Mouse (Mus musculus) CH12.LX (cell line): Measurements from ENCODE around the gene Ptpn11. TPM values are rescaled to one million over a fixed set of nuclear protein-coding genes. Genes with fewer than 3 reads are reported as not detected.

ENCODE experiments used
- DNase-seq: peaks from one replicate; pipeline ENCODE4 v3.0.0-alpha.2; 2013; ENCODE audit errors: extremely low read depth
- H3K27ac ChIP-seq: 2 replicates; pipeline ENCODE4 v1.5.1; 2012; ENCODE audit warnings: low read depth, mild to moderate bottlenecking, control low read depth, moderate library complexity; ENCODE audit not compliant: insufficient read depth
- H3K27me3 ChIP-seq: replicated peaks from 2 replicates; pipeline ENCODE3; 2012; ENCODE audit warnings: inconsistent platforms
- H3K36me3 ChIP-seq, 2 experiments: replicated peaks in 1 of 2; 2 replicates each; pipeline versions ENCODE3 to v1.6.1; 2012; ENCODE audit warnings: inconsistent platforms in 1 of 2, low read length in 1 of 2, mild to moderate bottlenecking in 1 of 2, mixed read lengths in 1 of 2, moderate library complexity in 1 of 2; ENCODE audit not compliant: control insufficient read depth in 1 of 2, insufficient read depth in 1 of 2
- H3K4me1 ChIP-seq, 2 experiments: 2 replicates each; pipeline ENCODE4 v1.6.1; 2012; ENCODE audit warnings: inconsistent platforms in 1 of 2, moderate library complexity in 1 of 2; ENCODE audit not compliant: insufficient read depth in 2 of 2, control insufficient read depth in 1 of 2
- H3K4me2 ChIP-seq: 2 replicates; pipeline ENCODE4 v1.6.1; 2012; ENCODE audit warnings: low read depth, mild to moderate bottlenecking, control low read depth; ENCODE audit not compliant: poor library complexity, insufficient read depth, severe bottlenecking
- H3K4me3 ChIP-seq, 3 experiments: fragments of 150-350 bp in 1 of 3; sonication (generic) in 1 of 3; replicated peaks in 1 of 3; 2 replicates each; pipeline versions ENCODE3 to v1.5.1; 2011 to 2012; ENCODE audit warnings: low read depth in 2 of 3, low read length in 2 of 3, mild to moderate bottlenecking in 2 of 3, moderate library complexity in 2 of 3, control low read depth in 1 of 3, improper control_type of control experiment in 1 of 3, inconsistent platforms in 1 of 3, mixed read lengths in 1 of 3; ENCODE audit not compliant: poor library complexity in 1 of 3
- H3K79me2 ChIP-seq: replicated peaks from 2 replicates; pipeline ENCODE4 v1.6.1; 2012; ENCODE audit warnings: mild to moderate bottlenecking, moderate library complexity; ENCODE audit not compliant: control insufficient read depth, poor library complexity, insufficient read depth, severe bottlenecking; ENCODE audit errors: extremely low read depth
- H3K9ac ChIP-seq: 2 replicates; pipeline ENCODE4 v1.6.1; 2012; ENCODE audit warnings: low read depth, mild to moderate bottlenecking, control low read depth, moderate library complexity; ENCODE audit not compliant: insufficient read depth
- H3K9me3 ChIP-seq: replicated peaks from 2 replicates; pipeline ENCODE3; 2012; ENCODE audit warnings: low read length, inconsistent platforms, mixed read lengths
- BHLHE40 ChIP-seq: IDR thresholded peaks from 2 replicates; pipeline ENCODE4 v1.6.1; 2011; ENCODE audit warnings: mild to moderate bottlenecking, low read depth, low read length, improper control_type of control experiment
- CHD1 ChIP-seq: IDR thresholded peaks from 2 replicates; pipeline ENCODE4 v1.6.1; 2012; ENCODE audit warnings: low read depth, low read length, improper control_type of control experiment, inconsistent platforms
- CHD2 ChIP-seq: IDR thresholded peaks from 2 replicates; pipeline ENCODE4 v1.6.1; 2011; ENCODE audit warnings: low read length, improper control_type of control experiment
- CTCF ChIP-seq, 2 experiments: IDR thresholded peaks in 1 of 2; conservative IDR thresholded peaks in 1 of 2; 2 replicates each; pipeline ENCODE4 v1.5.1; 2011 to 2012; ENCODE audit warnings: low read depth in 2 of 2, low read length in 2 of 2, improper control_type of control experiment in 1 of 2, inconsistent platforms in 1 of 2, mild to moderate bottlenecking in 1 of 2, moderate library complexity in 1 of 2
- E2F4 ChIP-seq: IDR thresholded peaks from 2 replicates; pipeline ENCODE4 v1.6.1; 2011; ENCODE audit warnings: low read depth, low read length, improper control_type of control experiment; ENCODE audit not compliant: insufficient replicate concordance
- GABPA ChIP-seq: IDR thresholded peaks from 2 replicates; pipeline ENCODE4 v1.6.1; 2012; ENCODE audit warnings: low read depth, low read length, improper control_type of control experiment, inconsistent platforms; ENCODE audit not compliant: insufficient replicate concordance
- HCFC1 ChIP-seq: IDR thresholded peaks from 2 replicates; pipeline ENCODE4 v1.6.1; 2012; ENCODE audit warnings: low read depth, mild to moderate bottlenecking, inconsistent platforms, low read length, improper control_type of control experiment
- IRF4 ChIP-seq: IDR thresholded peaks from 2 replicates; pipeline ENCODE4 v1.6.1; 2014; ENCODE audit warnings: low read depth, mild to moderate bottlenecking, inconsistent platforms, low read length, improper control_type of control experiment
- JUN ChIP-seq: IDR thresholded peaks from 2 replicates; pipeline ENCODE4 v1.6.1; 2011; ENCODE audit warnings: low read depth, mild to moderate bottlenecking, low read length, improper control_type of control experiment, moderate library complexity; ENCODE audit not compliant: insufficient read depth
- KAT2A ChIP-seq: IDR thresholded peaks from 2 replicates; pipeline ENCODE4 v1.6.1; 2012; ENCODE audit warnings: low read length, improper control_type of control experiment, inconsistent platforms; ENCODE audit not compliant: insufficient replicate concordance
- MAX ChIP-seq: IDR thresholded peaks from 2 replicates; pipeline ENCODE4 v1.6.1; 2011; ENCODE audit warnings: low read length, improper control_type of control experiment
- MYC ChIP-seq: IDR thresholded peaks from 2 replicates; pipeline ENCODE4 v1.6.1; 2011; ENCODE audit warnings: low read depth, mild to moderate bottlenecking, improper control_type of control experiment, low read length
- NELFE ChIP-seq: IDR thresholded peaks from 2 replicates; pipeline ENCODE4 v1.6.1; 2011; ENCODE audit warnings: low read depth, low read length, improper control_type of control experiment
- PAX5 ChIP-seq: IDR thresholded peaks from 2 replicates; pipeline ENCODE4 v1.6.1; 2012; ENCODE audit warnings: low read length, inconsistent platforms, mixed read lengths
- POLR2AphosphoS2 ChIP-seq: IDR thresholded peaks from 2 replicates; pipeline ENCODE4 v1.6.1; 2011; ENCODE audit warnings: low read depth, low read length, improper control_type of control experiment
- RCOR1 ChIP-seq: conservative IDR thresholded peaks from 2 replicates; pipeline ENCODE4 v1.6.1; 2012; ENCODE audit warnings: low read depth, mild to moderate bottlenecking, inconsistent platforms, low read length, improper control_type of control experiment
- SIN3A ChIP-seq: IDR thresholded peaks from 2 replicates; pipeline ENCODE4 v1.6.1; 2012; ENCODE audit warnings: low read length, improper control_type of control experiment, inconsistent platforms
- TBP ChIP-seq: conservative IDR thresholded peaks from 2 replicates; pipeline ENCODE4 v1.6.1; 2011; ENCODE audit warnings: low read depth, low read length, improper control_type of control experiment
- UBTF ChIP-seq: IDR thresholded peaks from 2 replicates; pipeline ENCODE4 v1.6.1; 2012; ENCODE audit warnings: low read depth, mild to moderate bottlenecking, inconsistent platforms, low read length, improper control_type of control experiment, moderate library complexity
- USF2 ChIP-seq: conservative IDR thresholded peaks from 2 replicates; pipeline ENCODE4 v1.6.1; 2011; ENCODE audit warnings: low read depth, low read length, improper control_type of control experiment
- ZC3H11A ChIP-seq: IDR thresholded peaks from 2 replicates; pipeline ENCODE4 v1.6.1; 2012; ENCODE audit warnings: low read depth, mild to moderate bottlenecking, inconsistent platforms, low read length, improper control_type of control experiment
- ZKSCAN1 ChIP-seq: IDR thresholded peaks from 2 replicates; pipeline ENCODE4 v1.6.1; 2012; ENCODE audit warnings: low read depth, inconsistent platforms, low read length, improper control_type of control experiment, borderline replicate concordance
- ZNF384 ChIP-seq: IDR thresholded peaks from 2 replicates; pipeline ENCODE4 v1.6.1; 2012; ENCODE audit warnings: low read depth, low read length, improper control_type of control experiment, inconsistent platforms
- dilution Hi-C: fragments of 300-500 bp; cut with MboI; formaldehyde crosslinking; loops from 2 replicates; pipeline ENCODE4 v1.14.3; 2020; ENCODE audit warnings: low sequenced_read_pairs; ENCODE audit not compliant: extremely low pct_unique_long_range_greater_than_20kb, extremely low pct_ligation_motif_present
- in situ Hi-C: fragments of 300-500 bp; cut with MboI; formaldehyde crosslinking; loops from 3 replicates; pipeline ENCODE4 v1.14.3; 2019; ENCODE audit warnings: low sequenced_read_pairs, low pct_ligation_motif_present, low pct_unique_long_range_greater_than_20kb, mixed read lengths
- polyA plus RNA-seq: library from polyadenylated mRNA; unstranded; fragments of >175 nt; gene quantifications from 2 replicates; pipeline ENCODE4 v1.2.1, GENCODE M21; 2012; ENCODE audit warnings: low read depth; ENCODE audit not compliant: insufficient read length
- total RNA-seq, 2 experiments: library from RNA; depleted of rRNA; stranded (reverse); fragments of 300-350 nt in 1 of 2; fragments of >200 nt in 1 of 2; gene quantifications; 2 replicates each; pipeline ENCODE4 v1.2.3; 2012 to 2014

The Ptpn11 gene
- total and polyA plus RNA-seq, 3 experiments = 33.2 to 62.8 (median 44.6) TPM

- dilution Hi-C loops = no loop called here
- H3K4me3 ChIP-seq = no peak overlapping the region
Measured at GRCm38 (mm10) chr5:121145609-121146008, 45.6 kb downstream of the Ptpn11 start.

GRCm38 (mm10) chr5:121144441-121145238 lies 46.6 kb downstream of the Ptpn11 start:
- H3K27me3 ChIP-seq = no peaks in the 10 kb centered on the region
- no peak overlapping the region for H3K4me3 ChIP-seq
- in situ Hi-C loops = no loop called here
- H3K79me2 ChIP-seq = no peaks in the 10 kb centered on the region
- dilution Hi-C loops = no loop called here
- H3K9ac ChIP-seq = no peak overlapping the region
- no peak overlapping the region for H3K4me2 ChIP-seq
- H3K27ac ChIP-seq = no peak overlapping the region
- TF ChIP-seq USF2 = no peak
- peaks cover 78 to 93% of the 10 kb centered on the region in 2 experiments for H3K36me3 ChIP-seq
- no peak for DNase-seq
- peaks cover 2 to 22% of the 10 kb centered on the region in 2 experiments; a peak in 3 of 4 replicates for H3K4me1 ChIP-seq
- H3K9me3 ChIP-seq = no peaks in the 10 kb centered on the region

More at GRCm38 (mm10) chr5:121145609-121146008, 45.6 kb downstream of the Ptpn11 start:
- H3K27ac ChIP-seq = no peak overlapping the region
- peaks cover 75 to 93% of the 10 kb centered on the region in 2 experiments for H3K36me3 ChIP-seq
- no peak overlapping the region for H3K9ac ChIP-seq
- in situ Hi-C loops = no loop called here
- H3K27me3 ChIP-seq = no peaks in the 10 kb centered on the region
- DNase-seq = no peak
- H3K9me3 ChIP-seq = no peaks in the 10 kb centered on the region
- H3K4me1 ChIP-seq = peaks cover 3 to 24% of the 10 kb centered on the region in 2 experiments
- TF ChIP-seq CTCF (conservative IDR thresholded peaks at IDR 0.05 in 1 of 2, IDR thresholded peaks at IDR 0.05 in 1 of 2; ENCODE audit: low read depth in 2 of 2, low read length in 2 of 2) (no peak), MAX (no peak), NELFE (no peak), GABPA (no peak), IRF4 (no peak), UBTF (no peak), ZC3H11A (no peak), USF2 (no peak), CHD2 (no peak), ZNF384 (no peak)
- H3K79me2 ChIP-seq = no peaks in the 10 kb centered on the region
- H3K4me2 ChIP-seq = no peak overlapping the region

GRCm38 (mm10) chr5:121142431-121143119 lies 48.6 kb downstream of the Ptpn11 start:
- peaks cover 80 to 96% of the 10 kb centered on the region in 2 experiments for H3K36me3 ChIP-seq
- TF ChIP-seq PAX5 (no peak), TBP (no peak), CHD1 (no peak), ZC3H11A (no peak), BHLHE40 (no peak), ZKSCAN1 (no peak), POLR2AphosphoS2 (no peak), MYC (no peak), KAT2A (no peak), HCFC1 (no peak), NELFE (no peak), UBTF (no peak), SIN3A (no peak), JUN (no peak), E2F4 (no peak), RCOR1 (no peak)
- H3K4me3 ChIP-seq = no peak overlapping the region
- no peaks in the 10 kb centered on the region for H3K79me2 ChIP-seq
- no peak overlapping the region for H3K27ac ChIP-seq
- H3K4me1 ChIP-seq = peaks cover 0 to 7% of the 10 kb centered on the region in 2 experiments; a peak in 1 of 4 replicates
- H3K9ac ChIP-seq = no peak overlapping the region
- no peaks in the 10 kb centered on the region for H3K27me3 ChIP-seq
- H3K9me3 ChIP-seq = no peaks in the 10 kb centered on the region
- no peak overlapping the region for H3K4me2 ChIP-seq
- in situ Hi-C loops (no loop called here), dilution Hi-C loops (no loop called here)
- DNase-seq = no peak
